Mouse (Mus musculus) gastrocnemius, adult 2 months (tissue): ENCODE results near the gene Has3. TPM values are rescaled to one million over a fixed set of nuclear protein-coding genes. Genes with fewer than 3 reads are reported as not detected.
A peak's percentile ranks its signal among the peaks of the same experiment; 100 is the strongest.
"Not testable (repeated sequence)": the region's sequence is repeated elsewhere in the genome, so short reads cannot be mapped to it uniquely, and the experiment has no call there.

Experiments
- DNase-seq: peaks from one replicate; pipeline ENCODE4 v3.0.0; 2022
- H3K27ac ChIP-seq: fragments of 200-600 bp; 2 replicates; pipeline ENCODE4 v1.8.1; 2022; ENCODE audit warnings: mild to moderate bottlenecking
- H3K4me3 ChIP-seq: fragments of 200-600 bp; 2 replicates; pipeline ENCODE4 v1.8.1; 2022; ENCODE audit warnings: mild to moderate bottlenecking, moderate library complexity
- CTCF ChIP-seq: fragments of 200-600 bp; IDR thresholded peaks from 2 replicates; pipeline ENCODE4 v1.8.1; 2022; ENCODE audit warnings: antibody characterized with exemption, mild to moderate bottlenecking, moderate library complexity
- intact Hi-C: fragments of 180-260 bp; cut with DNase I; formaldehyde crosslinking; loops from one replicate; pipeline ENCODE4 v1.15.1; 2025
- total RNA-seq, 2 experiments: library from RNA; stranded (reverse); gene quantifications; 2 replicates each; pipeline ENCODE4 v1.2.3; 2021

The Has3 gene
- total RNA-seq, 2 experiments from 2014 or later = 0.56 to 0.59 TPM

DNA sequence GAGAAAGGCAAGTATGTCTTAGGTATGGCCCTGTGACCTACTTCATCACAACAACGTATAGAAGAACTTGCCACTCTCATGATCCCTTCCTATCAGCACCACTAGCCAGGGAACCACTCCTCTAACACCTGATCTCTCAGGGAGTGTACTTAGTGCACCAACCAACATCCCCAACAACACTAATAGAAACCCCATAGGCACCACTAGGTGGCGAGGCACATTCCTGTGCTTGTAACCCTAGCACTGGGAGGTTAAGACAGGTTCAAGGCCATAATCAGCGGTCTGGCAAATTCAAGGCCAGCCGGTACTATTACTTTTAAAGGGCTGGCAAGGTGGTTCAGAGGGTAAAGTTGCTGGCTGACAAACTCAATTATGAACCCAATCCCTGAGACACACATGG lies 57.2 kb downstream of the Has3 start:
- intact Hi-C loops = loop anchor here (5.0 kb wide), 1 partner anchor 75 kb away; no protein-coding TSS in a partner anchor
- Histone ChIP-seq H3K27ac (no peak overlapping the region), H3K4me3 (no peak overlapping the region)
- TF ChIP-seq CTCF = peak; percentile 42
- DNase-seq = no peak

DNA sequence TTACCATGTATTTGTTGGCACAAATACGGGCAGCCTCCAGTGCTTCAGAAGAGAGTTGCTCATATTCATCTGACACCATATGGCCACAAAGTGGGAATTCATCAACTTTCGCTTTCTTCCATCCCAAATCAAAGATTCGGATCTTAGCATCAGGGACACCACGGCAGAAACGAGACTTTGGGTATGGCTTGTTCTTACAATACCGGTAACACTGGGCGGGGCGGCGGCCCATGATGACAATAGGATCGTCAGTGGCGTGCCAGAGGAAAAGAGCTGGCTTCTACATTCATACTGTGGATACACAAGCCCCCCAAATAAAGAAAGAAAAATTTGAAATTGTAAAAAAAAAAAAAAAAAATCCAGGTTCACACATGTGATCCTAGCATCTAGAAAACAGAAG lies 58.1 kb downstream of the Has3 start:
- H3K4me3 ChIP-seq, DNase-seq: not testable (repeated sequence)
- H3K27ac ChIP-seq = peak overlapping the region; percentile 75; the same call in 1 of the 2 replicates
- intact Hi-C loops = loop anchor here (5.0 kb wide), 1 partner anchor 74 kb away; no protein-coding TSS in a partner anchor

DNA sequence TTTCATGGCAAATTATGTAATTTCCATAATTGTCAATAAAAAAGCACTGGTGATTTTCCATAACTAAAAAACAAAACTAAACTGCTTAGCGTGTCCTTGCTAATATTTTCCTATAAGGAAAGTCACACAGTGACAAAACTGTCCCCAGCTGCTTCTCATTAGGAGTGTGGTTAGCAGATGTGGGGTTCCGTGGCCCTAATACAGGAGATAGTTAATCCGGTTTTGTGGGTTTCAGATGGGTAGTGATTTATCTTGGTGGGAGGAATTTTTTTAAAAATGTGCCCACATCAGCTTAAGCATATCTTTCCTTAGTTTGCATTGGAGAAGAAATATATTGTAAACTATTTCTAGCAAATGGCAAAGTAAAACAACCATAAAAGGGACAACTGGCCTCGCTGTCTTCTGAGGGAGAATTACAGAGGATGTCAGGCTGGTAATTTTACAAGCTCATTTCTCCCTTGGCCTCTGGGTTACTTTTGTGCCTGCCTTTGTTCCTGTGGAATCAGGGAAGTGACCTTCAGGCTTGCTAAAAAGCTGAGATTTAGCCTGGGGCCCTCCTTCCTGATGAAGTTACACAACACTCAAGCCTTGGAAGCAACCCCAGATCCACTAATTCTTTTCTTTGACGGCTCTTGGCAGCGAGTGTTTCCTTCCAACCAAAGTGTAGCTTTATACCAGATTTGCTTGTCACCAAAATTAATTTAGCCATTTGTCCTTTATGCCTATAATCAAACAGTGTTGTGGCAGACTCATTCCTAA lies 59.3 kb downstream of the Has3 start:
- Histone ChIP-seq H3K27ac (peak overlapping the region; percentile 75), H3K4me3 (no peak overlapping the region)
- intact Hi-C loops = loop anchor here (5.0 kb wide), 1 partner anchor 73 kb away; no protein-coding TSS in a partner anchor
- TF ChIP-seq CTCF = no peak
- DNase-seq = peak; percentile 42

DNA sequence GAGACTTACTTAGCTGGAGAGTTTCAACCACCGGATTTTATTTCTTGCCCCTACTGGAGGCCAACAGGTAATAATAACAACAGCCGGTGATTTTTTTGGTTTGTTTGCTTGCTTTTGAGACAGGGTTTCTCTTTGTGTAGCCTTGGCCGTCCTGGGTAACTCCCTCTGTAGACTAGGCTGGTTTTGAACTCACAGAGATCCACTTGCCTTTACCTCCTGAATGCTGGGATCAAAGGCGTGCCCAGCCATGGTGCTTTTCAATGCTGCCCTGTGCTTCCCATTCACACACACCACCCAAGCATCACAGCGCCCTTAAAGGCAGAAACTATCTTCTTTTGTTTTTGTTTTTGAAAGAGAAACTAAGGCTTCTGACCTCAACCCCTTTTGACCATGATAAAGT lies 59.9 kb downstream of the Has3 start:
- DNase-seq = no peak
- intact Hi-C loops = loop anchor here (5.0 kb wide), 1 partner anchor 72 kb away; no protein-coding TSS in a partner anchor
- Histone ChIP-seq H3K27ac (peak overlapping the region; percentile 75), H3K4me3 (no peak overlapping the region)
- TF ChIP-seq CTCF = no peak

DNA sequence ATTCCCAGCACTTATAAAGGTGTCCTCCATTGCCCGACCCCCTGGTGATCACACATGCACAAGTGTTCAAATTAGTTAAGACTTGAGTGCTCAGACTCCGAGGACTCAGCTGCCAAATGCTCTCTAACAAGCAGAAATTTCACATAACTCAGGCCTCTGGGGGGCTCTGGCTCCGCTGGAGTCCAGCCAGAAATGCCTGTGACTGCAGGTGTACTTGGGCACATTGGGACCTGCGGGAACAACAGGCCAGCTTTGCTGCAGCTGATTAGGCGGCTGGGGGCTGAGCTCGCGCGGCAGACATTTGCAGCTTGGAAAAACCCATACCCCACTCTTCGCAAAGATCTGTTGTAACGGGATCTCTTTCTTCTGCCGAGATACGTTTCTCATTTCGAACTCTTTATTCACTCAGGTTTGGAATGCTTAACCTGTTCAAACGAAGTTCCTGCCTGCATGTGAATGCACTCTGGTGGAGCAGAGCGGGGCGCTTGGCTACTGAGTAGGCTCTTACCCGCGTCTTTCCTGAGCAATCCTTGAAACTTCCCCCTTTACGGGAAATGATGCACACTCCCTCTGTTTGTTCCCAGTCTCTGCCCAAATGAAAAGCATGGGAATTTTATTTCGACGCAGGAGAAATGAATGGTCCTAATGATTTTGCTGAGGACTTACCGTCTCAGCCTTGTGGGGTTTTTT lies 62.5 kb downstream of the Has3 start:
- no peak for DNase-seq
- TF ChIP-seq CTCF = no peak
- H3K4me3 ChIP-seq = peak overlapping the region; percentile 42
- intact Hi-C loops = no loop called here
- H3K27ac ChIP-seq = peak overlapping the region; percentile 57

DNA sequence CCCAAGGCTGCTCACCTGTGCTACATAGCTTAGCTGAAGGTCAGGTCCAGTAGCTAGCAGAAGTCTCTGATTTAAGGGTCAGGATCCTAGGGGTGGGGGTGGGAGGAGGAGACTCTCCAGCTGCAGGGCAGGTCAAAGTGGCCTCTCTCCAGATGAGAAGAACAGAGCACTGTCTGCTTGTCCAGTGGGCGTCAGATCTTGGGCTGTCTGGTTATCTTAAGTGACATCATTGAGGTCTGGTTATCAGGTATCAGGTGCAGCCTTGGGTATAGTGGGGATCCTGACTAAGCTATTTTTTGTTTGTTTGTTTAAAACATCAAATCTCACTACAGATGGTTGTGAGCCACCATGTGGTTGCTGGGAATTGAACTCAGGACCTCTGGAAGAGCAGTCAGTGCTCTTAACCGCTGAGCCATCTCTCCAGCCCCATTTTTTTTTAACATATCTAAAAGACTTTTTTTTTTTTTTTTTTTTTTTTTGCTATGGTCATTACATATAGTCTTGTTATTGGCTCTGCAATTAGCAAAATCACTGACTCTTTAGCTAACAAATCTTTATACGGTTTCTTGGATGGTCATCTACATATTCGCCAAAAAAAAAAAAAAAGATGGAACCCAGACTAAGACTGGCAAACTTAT lies 63.6 kb downstream of the Has3 start:
- no peak for TF ChIP-seq CTCF
- intact Hi-C loops = no loop called here

More for the DNA sequence above, 63.6 kb downstream of the Has3 start:
- Histone ChIP-seq H3K27ac (no peak overlapping the region), H3K4me3 (no peak overlapping the region)
- DNase-seq = no peak

Other genes starting within 250 kb of the Has3 start
- gene Tango6, start 187.2 kb upstream of the Has3 start, total RNA-seq = 10 to 100 TPM; 12.2 to 12.7 TPM
- 10 to 100 TPM; 20.1 to 24.0 TPM for gene Utp4, start 23.4 kb downstream of the Has3 start, total RNA-seq
- gene Sntb2, start 65.5 kb downstream of the Has3 start, total RNA-seq = 1 to 10 TPM; 3.5 to 5.1 TPM
- 10 to 100 TPM; 65.2 to 67.8 TPM for gene Vps4a, start 161.0 kb downstream of the Has3 start, total RNA-seq
- gene Pdf, start 178.4 kb downstream of the Has3 start, total RNA-seq = 10 to 100 TPM; 38.6 to 44.0 TPM
- 10 to 100 TPM; 18.7 to 20.3 TPM for gene Cog8, start 186.4 kb downstream of the Has3 start, total RNA-seq
- gene Nip7, start 186.6 kb downstream of the Has3 start, total RNA-seq = 10 to 100 TPM; 19.3 to 20.7 TPM
- gene Tmed6, start 195.4 kb downstream of the Has3 start, total RNA-seq = not detected
- 10 to 100 TPM; 14.7 to 15.1 TPM for gene Terf2, start 226.3 kb downstream of the Has3 start, total RNA-seq